Mouse (Mus musculus): ENCODE measurements at regions not wholly inside any gene's neighbourhood (a gene's known extent, or its start where the extent isn't known, plus 50 kb on each side); places are given as distances from the start of the nearest gene placed in this dataset.

DNA sequence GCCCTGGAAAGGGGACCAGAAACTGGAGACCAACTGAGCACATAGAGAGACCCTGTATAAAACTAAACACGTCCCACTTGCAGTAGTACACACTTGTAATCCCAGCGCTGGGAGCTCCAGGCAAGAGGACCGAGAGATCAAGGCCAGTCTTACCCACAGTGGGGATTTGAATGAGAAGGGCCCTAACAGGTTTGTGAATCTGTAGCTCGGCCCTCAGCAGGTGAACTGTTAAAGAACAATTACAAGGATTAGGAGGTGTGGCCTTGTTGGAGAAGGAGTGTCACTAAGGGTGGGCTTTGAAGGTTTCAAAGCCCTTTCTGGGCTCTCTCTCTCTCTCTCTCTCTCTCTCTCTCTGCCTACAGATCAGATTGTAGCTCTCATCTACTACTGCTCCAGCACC lies 76.5 kb upstream of the Sertad2 start:
- TF ChIP-seq TAL1 (conservative IDR thresholded peaks at IDR 0.05; ENCODE audit: low read depth, low read length) (no peak), GATA2 (IDR thresholded peaks at IDR 0.05; ENCODE audit: borderline replicate concordance, low read depth, low read length) (no peak), POLR2AphosphoS5 (IDR thresholded peaks at IDR 0.05; ENCODE audit: insufficient replicate concordance, low read depth, low read length) (no peak), CTCF (IDR thresholded peaks at IDR 0.05; ENCODE audit: low read depth, low read length) (no peak), GATA1 (IDR thresholded peaks at IDR 0.05; ENCODE audit: borderline replicate concordance, low read length) (no peak)
- peaks cover 5% of the 10 kb centered on the region; the same call in 1 of the 2 replicates for H3K27me3 ChIP-seq (ENCODE audit: insufficient read depth, low read length)
- H3K9me3 ChIP-seq (replicated peaks) = no peaks in the 10 kb centered on the region
- H3K4me3 ChIP-seq (ENCODE audit: low read depth, low read length) = no peak overlapping the region
- no peaks in the 10 kb centered on the region for H3K36me3 ChIP-seq (replicated peaks)
- peaks cover 53% of the 10 kb centered on the region for H3K4me1 ChIP-seq (ENCODE audit: insufficient read depth, low read depth, low read length)
- ATAC-seq (ENCODE audit: extremely low read depth, insufficient number of reproducible peaks, low FRiP score, poor library complexity, severe bottlenecking) = no peak
- DNase-seq (ENCODE audit: low spot score) = no peak

DNA sequence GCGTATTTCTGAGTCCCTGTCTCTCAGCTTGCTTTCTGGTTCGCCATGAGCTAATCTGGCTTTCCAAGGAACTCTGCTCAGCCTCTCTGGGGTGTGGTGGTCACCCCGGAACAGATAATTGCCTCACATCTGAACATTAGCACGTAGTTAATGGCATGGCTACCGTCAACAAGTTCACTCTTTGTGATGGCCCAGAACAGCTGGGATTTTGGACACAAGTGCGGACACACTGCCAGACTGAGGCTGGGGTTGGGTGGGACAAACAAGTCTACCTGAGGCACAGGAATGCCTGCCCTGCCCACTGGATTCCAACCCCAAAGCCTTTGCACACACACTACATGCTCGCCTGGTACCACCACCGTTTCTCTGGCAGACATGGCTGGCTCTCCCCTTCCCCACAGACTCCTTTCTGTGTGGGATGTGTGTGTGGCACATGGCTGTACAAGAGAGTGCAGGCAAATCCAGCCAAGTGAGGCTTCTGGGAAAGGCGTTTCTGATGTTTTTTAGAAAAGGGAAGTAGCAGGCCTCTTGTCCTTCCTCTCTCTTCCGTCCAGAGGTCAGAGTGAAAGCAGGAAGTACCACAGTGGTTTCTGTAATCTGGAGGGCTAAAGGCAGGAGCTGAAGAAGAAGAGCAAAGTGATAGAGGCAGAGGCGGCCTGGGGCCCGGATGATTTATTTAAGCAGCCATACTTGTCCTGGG lies 74.6 kb upstream of the Sertad2 start:
- Histone ChIP-seq H3K4me1 (ENCODE audit: insufficient read depth, low read depth, low read length) (peaks cover 52% of the 10 kb centered on the region), H3K4me3 (ENCODE audit: low read depth, low read length) (peak overlapping the region; percentile 42; the same call in 1 of the 2 replicates), H3K9me3 (replicated peaks) (no peaks in the 10 kb centered on the region), H3K36me3 (replicated peaks) (no peaks in the 10 kb centered on the region), H3K27me3 (ENCODE audit: insufficient read depth, low read length) (peaks cover 3% of the 10 kb centered on the region; the same call in 1 of the 2 replicates)
- TF ChIP-seq POLR2AphosphoS5 (IDR thresholded peaks at IDR 0.05; ENCODE audit: insufficient replicate concordance, low read depth, low read length) (no peak), CTCF (IDR thresholded peaks at IDR 0.05; ENCODE audit: low read depth, low read length) (no peak), GATA1 (IDR thresholded peaks at IDR 0.05; ENCODE audit: borderline replicate concordance, low read length) (no peak), TAL1 (conservative IDR thresholded peaks at IDR 0.05; ENCODE audit: low read depth, low read length) (no peak), GATA2 (IDR thresholded peaks at IDR 0.05; ENCODE audit: borderline replicate concordance, low read depth, low read length) (no peak)
- DNase-seq (ENCODE audit: low spot score) = peak; percentile 64
- peak; percentile 74 for ATAC-seq (ENCODE audit: extremely low read depth, insufficient number of reproducible peaks, low FRiP score, poor library complexity, severe bottlenecking)

DNA sequence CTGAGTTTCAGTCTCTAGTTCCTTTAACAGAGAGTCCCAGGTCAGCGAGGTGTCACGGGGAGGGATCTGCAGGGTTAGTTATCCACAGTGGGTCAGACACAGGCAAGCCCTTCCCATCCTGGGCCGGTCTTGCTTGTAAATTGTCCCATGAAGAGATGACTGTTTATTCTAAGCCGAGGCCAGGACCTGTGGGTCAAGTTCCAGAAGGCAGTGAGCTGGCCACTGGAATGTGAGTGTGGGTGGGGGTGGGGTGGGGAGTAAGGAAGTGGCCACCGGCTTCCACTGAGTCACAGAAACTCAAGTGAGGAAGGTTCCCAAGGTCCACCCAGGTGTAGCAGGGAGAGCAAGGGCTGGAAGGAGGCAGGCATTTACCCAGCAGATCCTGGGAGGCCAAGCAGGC lies 73.7 kb upstream of the Sertad2 start:
- TF ChIP-seq CTCF (IDR thresholded peaks at IDR 0.05; ENCODE audit: low read depth, low read length) (no peak), GATA2 (IDR thresholded peaks at IDR 0.05; ENCODE audit: borderline replicate concordance, low read depth, low read length) (no peak), TAL1 (conservative IDR thresholded peaks at IDR 0.05; ENCODE audit: low read depth, low read length) (no peak)
- no peaks in the 10 kb centered on the region for H3K36me3 ChIP-seq (replicated peaks)
- DNase-seq (ENCODE audit: low spot score) (no peak), ATAC-seq (ENCODE audit: extremely low read depth, insufficient number of reproducible peaks, low FRiP score, poor library complexity, severe bottlenecking) (no peak)
- H3K9me3 ChIP-seq (replicated peaks) = no peaks in the 10 kb centered on the region
- no peak overlapping the region for H3K4me3 ChIP-seq (ENCODE audit: low read depth, low read length)
- H3K27me3 ChIP-seq (ENCODE audit: insufficient read depth, low read length) = peaks cover 3% of the 10 kb centered on the region; the same call in 1 of the 2 replicates
- peaks cover 46% of the 10 kb centered on the region for H3K4me1 ChIP-seq (ENCODE audit: insufficient read depth, low read depth, low read length)

DNA sequence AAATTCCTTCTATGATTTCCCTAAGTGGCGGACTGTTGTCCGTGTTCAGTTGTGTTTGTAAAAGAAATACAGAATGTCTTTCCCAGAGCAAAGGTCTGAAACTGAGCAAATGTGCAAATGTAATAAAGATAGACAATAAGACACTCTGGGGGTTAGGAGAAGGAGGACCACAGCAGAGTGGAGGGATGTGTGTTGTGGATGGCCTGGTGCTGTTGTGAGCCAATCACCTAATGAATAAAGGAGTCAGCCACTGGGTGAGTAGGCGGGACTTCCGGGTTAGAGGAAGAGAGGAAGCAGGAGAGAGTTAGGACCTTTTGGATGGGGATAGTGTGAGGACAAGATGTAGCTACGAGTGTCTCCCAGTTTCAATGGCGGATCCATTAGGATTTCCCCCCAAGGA lies 72.7 kb upstream of the Sertad2 start:
- ATAC-seq (ENCODE audit: extremely low read depth, insufficient number of reproducible peaks, low FRiP score, poor library complexity, severe bottlenecking) = no peak
- DNase-seq (ENCODE audit: low spot score) = no peak

DNA sequence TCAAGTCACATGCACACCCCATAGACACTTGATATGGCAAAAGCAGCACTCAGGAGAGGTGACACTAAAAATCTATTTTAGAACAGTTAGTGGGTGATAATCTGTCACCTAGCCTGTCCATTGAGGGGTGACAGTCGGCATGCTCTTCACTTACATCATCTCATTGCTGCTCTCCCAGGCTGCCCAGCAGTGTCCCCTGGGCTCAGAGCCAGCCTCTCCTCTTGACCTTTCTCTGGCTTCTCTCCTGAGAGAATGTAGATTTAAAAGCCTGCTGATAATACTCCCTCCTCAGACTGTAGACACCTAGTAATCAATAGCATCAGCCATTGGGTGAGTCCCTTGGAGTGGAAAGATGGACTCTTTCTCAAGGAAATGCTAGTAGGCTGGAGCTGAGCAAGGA lies 70.7 kb upstream of the Sertad2 start:
- Histone ChIP-seq H3K9me3 (replicated peaks) (no peaks in the 10 kb centered on the region), H3K36me3 (replicated peaks) (no peaks in the 10 kb centered on the region), H3K27me3 (ENCODE audit: insufficient read depth, low read length) (peaks cover 3% of the 10 kb centered on the region), H3K4me1 (ENCODE audit: insufficient read depth, low read depth, low read length) (peaks cover 37% of the 10 kb centered on the region), H3K4me3 (ENCODE audit: low read depth, low read length) (no peak overlapping the region)
- TF ChIP-seq GATA2 (IDR thresholded peaks at IDR 0.05; ENCODE audit: borderline replicate concordance, low read depth, low read length) (no peak), POLR2AphosphoS5 (IDR thresholded peaks at IDR 0.05; ENCODE audit: insufficient replicate concordance, low read depth, low read length) (no peak), TAL1 (conservative IDR thresholded peaks at IDR 0.05; ENCODE audit: low read depth, low read length) (no peak), CTCF (IDR thresholded peaks at IDR 0.05; ENCODE audit: low read depth, low read length) (no peak), GATA1 (IDR thresholded peaks at IDR 0.05; ENCODE audit: borderline replicate concordance, low read length) (no peak)
- DNase-seq (ENCODE audit: low spot score) (no peak), ATAC-seq (ENCODE audit: extremely low read depth, insufficient number of reproducible peaks, low FRiP score, poor library complexity, severe bottlenecking) (no peak)

More for the DNA sequence above, 72.7 kb upstream of the Sertad2 start:
- H3K36me3 ChIP-seq (replicated peaks) = no peaks in the 10 kb centered on the region
- H3K4me1 ChIP-seq (ENCODE audit: insufficient read depth, low read depth, low read length) = peaks cover 39% of the 10 kb centered on the region
- no peak overlapping the region for H3K4me3 ChIP-seq (ENCODE audit: low read depth, low read length)
- H3K9me3 ChIP-seq (replicated peaks) = no peaks in the 10 kb centered on the region
- TF ChIP-seq TAL1 (conservative IDR thresholded peaks at IDR 0.05; ENCODE audit: low read depth, low read length) (no peak), CTCF (IDR thresholded peaks at IDR 0.05; ENCODE audit: low read depth, low read length) (no peak), GATA2 (IDR thresholded peaks at IDR 0.05; ENCODE audit: borderline replicate concordance, low read depth, low read length) (no peak), POLR2AphosphoS5 (IDR thresholded peaks at IDR 0.05; ENCODE audit: insufficient replicate concordance, low read depth, low read length) (no peak), GATA1 (IDR thresholded peaks at IDR 0.05; ENCODE audit: borderline replicate concordance, low read length) (no peak)
- H3K27me3 ChIP-seq (ENCODE audit: insufficient read depth, low read length) = peaks cover 3% of the 10 kb centered on the region

DNA sequence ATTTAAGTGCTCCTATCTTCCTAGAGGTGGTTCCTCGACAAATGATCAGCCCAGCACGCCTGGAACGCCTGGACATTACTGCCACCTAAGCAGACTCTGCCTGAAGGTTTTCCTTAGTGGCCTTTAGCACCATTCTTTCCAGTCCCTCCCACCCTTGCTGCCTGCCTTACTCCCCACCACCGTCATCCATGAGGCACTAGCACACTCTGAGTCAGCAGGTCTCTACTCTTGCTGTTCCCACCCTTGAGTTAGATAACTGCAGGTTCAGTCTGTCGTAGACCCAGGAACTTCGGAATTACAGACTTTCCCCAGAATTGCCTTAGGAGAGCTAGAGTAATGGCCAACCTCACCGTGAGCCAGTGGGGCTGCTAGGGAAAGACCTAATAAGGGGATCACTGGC lies 67.4 kb upstream of the Sertad2 start:
- Histone ChIP-seq H3K36me3 (replicated peaks) (no peaks in the 10 kb centered on the region), H3K4me1 (ENCODE audit: insufficient read depth, low read depth, low read length) (peaks cover 18% of the 10 kb centered on the region), H3K27me3 (ENCODE audit: insufficient read depth, low read length) (peaks cover 3% of the 10 kb centered on the region), H3K4me3 (ENCODE audit: low read depth, low read length) (no peak overlapping the region), H3K9me3 (replicated peaks) (no peaks in the 10 kb centered on the region)
- DNase-seq (ENCODE audit: low spot score) (no peak), ATAC-seq (ENCODE audit: extremely low read depth, insufficient number of reproducible peaks, low FRiP score, poor library complexity, severe bottlenecking) (no peak)
- TF ChIP-seq CTCF (IDR thresholded peaks at IDR 0.05; ENCODE audit: low read depth, low read length) (no peak), GATA2 (IDR thresholded peaks at IDR 0.05; ENCODE audit: borderline replicate concordance, low read depth, low read length) (no peak), GATA1 (IDR thresholded peaks at IDR 0.05; ENCODE audit: borderline replicate concordance, low read length) (no peak), POLR2AphosphoS5 (IDR thresholded peaks at IDR 0.05; ENCODE audit: insufficient replicate concordance, low read depth, low read length) (no peak), TAL1 (conservative IDR thresholded peaks at IDR 0.05; ENCODE audit: low read depth, low read length) (no peak)

Measured in G1E (cell line).